Mouse (Mus musculus) yolk sac, embryonic 10.5 days (tissue): Measurements from ENCODE around the gene Cilp.
"Not testable (repeated sequence)": the region's sequence is repeated elsewhere in the genome, so short reads cannot be mapped to it uniquely, and the experiment has no call there.

Experiments
- DNase-seq: peaks from one replicate; pipeline ENCODE4 v3.0.0-alpha.2; 2017; ENCODE audit warnings: low spot score

Cilp gene

DNA sequence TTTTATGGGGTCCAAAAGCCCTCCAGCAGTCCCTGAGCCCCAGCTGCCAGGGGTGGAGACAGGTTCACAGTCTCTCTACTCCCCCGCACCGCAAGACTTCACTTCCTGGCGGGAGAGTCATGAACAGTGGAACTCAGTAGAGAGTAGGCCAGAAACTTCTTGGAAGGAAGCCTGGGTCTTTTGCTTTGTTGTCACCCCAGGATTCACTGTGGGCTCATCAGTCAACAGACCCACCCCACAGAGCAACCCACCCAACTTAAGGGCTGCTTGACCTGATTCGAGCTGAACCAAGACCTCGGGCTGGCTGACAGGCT, 16.6 kb upstream of the Cilp start:
- no peak for DNase-seq

DNA sequence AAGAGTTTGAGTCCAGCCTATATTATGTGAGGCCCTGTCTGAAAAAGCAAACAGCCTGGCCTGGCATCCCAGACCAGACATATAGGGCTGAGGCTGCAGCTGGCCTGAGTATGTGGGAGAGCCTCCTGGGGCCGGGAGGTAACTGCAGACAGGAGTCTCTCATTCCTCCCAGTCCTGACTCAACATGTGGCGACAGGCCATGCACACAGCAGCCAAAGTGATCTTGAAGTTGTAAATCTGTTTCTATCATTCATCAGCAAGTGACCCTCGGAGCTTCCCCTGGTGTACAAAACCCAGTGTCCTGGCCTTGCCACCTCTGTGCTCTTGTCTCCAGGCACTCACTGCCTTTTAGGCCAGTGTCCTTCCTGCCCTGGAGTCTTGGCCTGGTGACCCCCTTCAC, 13.0 kb upstream of the Cilp start:
- no peak for DNase-seq

DNA sequence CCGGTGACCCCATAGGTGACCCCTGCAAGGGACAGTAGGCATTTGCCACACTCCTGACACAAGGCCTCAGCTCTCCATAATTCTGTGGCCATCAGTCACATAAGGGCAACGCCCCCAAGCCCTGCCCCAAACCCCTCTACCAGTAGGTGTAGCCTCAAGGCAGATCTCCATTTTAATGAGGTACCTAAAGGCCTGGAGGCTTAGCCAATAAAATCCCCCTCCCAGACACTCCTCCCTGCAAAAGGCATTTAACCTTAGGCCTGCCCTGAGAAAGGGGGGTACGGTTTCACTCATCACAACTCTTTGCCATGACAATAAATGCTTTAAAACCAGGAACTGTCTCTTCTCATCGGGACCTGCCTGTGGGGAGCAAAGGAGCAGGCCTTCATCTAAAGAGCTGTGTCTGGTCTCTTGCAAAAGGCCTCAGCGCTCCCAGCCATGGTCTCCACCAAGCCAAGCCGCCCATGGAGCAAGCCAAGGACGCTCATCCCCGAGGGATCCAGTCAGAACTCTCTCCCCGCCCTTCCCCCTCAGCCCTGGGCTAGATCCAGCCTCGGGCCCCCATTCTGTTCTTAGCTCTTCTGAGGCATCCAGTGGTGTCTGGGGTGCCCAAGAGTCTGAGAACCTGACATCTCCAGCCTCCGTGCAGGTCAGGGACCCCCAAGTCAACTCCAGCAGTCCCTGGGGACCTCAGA, 8.9 kb upstream of the Cilp start:
- DNase-seq = no peak

DNA sequence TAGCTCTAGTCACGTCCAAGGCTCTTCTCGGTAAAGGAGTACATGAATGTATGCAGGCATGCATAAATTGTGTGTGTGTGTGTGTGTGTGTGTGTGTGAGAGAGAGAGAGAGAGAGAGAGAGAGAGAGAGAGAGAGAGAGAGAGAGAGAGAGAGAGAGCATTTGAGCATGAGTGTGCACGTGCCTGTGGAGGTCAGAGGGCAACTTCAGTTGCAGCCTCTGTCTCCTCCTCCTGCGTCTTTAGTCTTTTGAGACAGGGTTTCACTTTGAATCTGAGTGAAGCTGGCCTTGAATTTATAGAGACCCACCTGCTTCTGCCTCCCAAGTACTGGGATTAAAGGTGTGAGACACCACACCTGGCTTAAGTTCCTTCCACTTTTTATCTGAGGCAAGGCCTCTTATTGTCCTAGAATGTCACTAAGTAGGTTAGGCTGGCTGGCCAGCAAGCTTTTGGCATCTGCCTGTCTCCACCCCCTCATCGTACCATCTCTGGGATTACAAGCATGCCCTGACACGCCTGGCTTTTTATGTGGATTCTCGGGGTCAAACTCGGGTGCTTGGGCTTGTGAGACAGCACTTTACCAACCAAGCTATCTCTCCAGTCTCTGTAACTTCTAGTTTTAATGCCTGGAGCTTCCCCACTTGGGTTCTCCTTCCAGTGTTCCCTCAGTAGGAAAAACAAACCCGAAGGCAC, 7.6 kb upstream of the Cilp start:
- DNase-seq = peak; percentile 36

DNA sequence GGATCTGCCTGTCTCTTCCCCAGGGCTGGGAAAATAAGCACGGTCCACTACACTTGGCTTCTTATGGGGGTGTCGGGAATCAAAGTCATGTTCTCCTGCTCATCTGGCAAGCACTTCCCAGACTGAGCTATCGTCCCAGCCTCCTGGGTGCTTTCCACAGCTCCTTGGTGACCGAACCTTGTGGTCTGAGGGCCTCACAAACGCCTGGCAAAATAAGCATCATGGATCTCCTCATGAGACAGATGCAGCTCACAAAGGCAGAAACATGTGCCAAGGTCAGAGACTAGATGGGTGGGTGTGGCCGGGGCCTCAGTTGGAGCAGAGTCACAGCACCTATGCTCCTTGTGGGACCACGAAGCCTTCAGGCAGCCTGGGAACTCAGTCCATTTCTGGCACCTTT, 5.6 kb upstream of the Cilp start:
- DNase-seq = no peak

DNA sequence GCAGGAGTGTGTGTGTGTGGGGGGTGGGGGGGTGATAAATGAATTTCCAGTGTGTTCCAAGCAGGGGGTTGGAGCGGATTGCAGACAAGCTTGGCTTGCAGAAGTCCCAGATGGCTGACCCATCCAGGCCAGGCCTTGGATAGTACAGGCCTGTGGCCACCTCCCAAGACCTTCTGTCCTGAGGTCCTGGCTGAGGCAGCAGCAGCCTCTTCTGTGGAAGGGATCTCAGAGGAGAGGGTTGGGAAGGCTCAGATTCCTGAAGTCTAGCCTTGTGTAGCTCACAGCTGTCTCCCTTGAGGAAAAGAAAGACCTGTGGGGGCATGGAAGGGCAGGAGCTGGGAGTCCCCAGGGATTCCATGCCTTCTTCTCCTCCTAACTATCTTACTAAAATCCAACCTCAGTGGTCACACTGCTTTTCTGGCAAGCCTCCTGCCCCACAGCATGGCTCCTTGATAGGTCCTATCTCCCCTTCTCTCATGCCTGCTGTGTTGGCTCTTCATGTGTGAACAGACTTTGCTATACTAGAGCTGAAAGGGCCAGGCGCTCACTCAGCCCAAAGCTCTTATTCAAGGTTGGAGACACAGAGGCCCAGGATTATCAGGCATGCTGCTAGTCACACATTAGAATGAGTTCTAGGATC, 3.3 kb upstream of the Cilp start:
- no peak for DNase-seq

DNA sequence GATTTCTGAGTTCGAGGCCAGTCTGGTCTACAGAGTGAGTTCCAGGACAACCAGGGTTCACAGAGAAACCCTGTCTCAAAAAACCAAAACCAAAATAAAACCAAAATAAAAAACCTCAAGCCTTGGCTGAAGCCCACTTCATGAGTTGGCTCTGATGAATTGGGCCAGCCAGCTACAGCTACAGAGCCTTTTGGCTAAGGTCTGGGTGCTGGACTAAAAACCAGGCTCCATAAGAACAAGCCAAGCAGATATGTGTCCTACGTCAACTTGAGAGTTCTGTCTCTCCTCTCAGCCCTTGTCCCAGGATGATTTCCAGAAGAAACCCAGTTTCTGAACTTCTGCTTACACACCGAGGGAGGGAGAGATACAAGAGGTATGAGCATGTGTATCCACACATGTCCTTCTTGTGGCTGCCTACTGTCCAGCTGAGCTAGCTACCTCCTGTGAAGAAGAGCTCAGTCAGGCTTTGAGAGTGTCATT, 2.3 kb upstream of the Cilp start:
- DNase-seq = no peak

DNA sequence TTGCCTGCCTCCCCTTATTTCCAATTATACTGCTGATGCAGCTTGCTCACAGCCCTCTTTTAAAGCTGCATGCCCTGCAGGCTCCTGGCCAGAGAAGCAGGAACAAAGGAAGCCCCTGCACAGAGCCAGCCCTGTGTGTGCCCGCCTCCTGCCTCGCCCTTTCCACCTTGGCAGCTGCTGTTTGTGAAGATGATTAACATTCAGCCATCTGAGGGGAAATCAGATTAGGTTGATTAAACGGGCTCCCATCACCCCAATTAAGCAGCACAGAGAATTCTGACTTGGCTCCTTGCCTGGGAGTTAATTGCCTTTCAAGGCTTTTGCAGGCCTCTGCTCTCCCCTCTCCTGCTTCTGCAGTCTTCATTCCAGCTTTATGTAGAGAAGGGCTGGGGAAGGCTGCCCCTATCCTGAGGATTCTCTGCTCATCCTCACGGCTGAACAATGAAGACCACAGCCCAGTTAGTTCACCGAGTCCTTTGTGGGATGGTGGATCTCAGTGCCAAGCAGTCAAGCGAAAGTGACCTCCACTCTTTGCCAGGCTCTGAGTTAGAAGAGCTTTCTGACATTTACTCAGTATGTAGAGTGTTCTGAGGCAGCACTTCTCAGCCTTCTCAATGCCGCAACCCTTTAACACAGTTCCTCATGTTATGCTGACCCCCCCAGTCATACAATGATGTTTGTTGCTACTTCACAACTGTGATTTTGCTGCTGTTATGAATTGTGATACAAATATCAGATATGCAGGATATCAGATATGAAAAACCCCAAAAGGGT, 2.9 kb downstream of the Cilp start:
- DNase-seq = no peak

DNA sequence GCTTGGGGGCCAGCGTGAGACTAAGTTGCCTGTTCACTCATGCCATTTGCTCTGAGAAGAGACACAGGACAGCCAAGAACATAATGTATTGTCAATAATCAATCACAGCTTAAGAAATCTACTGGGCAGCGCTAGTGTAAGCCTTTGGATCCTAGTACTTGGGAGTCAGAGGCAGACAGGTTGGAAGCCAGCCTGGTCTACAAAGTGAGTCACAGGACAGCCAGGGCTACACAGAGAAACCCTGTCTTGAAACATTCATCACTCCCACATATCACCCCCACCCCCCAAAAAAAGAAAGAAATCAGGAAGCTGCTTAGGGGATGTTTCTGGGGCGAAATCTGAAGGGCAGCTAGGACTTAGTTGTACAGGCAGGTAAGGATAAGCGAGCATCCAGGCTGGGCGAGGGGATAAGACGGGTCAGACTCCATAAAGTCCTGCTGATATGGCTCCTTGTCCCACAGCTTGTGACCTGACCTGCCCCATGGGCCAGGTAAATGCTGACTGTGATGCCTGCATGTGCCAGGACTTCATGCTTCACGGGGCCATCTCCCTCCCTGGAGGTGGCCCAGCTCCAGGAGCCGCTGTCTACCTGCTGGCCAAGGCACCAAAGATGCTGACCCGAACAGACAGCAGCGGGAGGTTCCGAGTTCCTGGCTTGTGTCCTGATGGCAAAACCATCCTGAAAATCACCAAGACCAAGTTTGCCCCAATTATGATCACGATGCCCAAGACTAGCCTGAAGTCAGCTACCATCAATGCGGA, 8.2 kb downstream of the Cilp start:
- DNase-seq = no peak

DNA sequence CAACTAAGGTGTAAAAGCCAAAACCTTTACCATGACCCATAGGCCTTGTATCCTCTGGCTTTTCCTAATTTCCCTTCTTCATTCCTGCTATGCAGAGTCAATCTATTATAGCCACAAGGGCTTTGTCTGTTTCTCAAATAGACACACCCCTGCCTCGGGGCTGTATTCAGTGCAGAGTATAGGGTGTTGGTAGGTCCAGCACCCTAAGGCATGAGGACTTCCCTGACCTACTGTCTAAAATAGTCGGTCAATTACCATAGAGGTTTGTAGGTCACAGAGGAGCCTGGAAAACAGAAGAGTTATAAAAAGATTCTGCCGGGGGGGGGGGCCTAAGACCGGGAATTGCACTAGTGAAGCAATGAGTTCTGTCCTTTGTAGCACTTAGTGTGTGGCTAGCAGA, 8.9 kb downstream of the Cilp start:
- no peak for DNase-seq

DNA sequence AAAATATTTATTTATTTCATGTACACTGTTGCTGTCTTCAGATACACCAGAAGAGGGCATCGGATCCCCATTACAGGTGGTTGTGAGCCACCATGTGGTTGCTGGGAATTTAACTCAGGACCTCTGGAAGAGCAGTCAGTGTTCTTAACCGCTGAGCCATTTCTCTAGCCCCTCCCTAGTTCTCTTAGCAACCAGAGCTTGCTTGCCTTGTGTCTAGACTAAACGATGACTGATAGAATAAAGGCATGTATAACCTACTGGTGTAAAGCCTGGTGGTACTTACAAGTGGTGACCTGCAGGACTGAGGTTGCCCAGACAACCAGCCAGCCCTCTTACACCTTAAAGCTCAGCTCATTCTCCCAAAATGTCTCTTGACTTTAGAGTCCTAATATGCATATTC, 9.9 kb downstream of the Cilp start:
- DNase-seq = not testable (repeated sequence)

DNA sequence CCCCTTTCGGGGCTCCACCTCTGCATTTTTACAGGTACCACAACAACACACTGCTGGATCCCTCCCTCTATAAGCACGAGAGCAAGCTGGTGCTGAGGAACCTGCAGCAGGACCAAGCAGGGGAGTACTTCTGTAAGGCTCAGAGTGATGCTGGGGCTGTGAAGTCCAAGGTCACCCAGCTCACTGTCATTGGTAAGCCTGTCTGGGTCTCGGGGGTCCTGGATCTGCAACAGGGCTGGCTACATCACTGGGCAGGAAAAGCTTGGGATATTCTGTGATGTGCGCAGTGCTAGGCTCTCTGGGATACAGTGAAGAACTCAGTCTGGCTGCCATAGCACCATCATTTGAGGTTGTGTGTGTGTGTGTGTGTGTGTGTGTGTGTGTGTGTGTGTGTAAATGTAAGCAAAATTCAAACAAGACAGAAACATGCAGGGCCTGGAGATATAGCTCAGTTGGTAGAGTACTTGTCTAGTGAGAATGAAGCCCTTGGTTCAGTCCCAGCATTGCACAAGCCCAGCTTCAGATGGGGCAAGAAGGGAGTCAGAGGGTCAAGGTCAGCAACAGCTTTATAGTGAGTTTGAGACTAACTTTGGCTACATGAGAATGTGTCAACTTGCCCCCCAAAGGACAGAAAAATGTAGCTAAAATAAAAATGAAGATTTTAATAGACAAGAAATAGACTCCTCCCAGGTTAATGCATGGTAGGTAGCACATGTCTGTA, 11.0 kb downstream of the Cilp start:
- DNase-seq = no peak

DNA sequence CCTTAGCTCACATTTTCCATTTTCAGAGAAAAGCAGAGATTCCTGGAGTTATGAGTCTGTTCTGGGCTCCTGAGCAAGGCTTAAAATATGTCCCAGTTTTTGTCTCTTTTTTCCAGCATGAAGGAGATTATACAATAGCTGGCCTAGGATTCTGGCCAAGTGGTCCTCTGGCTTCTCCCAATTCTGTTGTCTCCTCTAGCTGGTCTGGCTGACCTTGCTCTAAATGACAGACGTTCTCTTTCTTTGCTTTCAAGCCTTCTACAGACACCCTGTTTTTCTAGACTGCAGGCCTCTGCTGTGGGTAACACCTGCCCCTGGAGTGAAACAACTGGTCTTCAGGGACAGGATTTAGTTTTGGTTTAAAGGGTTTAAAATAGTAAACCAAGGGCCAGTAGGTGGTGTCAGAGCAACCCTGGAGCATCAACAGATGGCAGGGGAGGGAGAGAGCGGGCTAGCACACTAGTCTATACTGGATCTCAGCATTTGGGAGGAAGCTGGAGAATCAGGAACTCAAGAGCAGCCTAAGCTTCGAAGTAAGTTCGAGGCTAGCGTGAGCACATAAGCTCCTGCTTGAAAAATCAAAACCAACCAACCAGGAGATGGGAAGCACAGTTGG, 16.7 kb downstream of the Cilp start:
- DNase-seq = no peak

DNA sequence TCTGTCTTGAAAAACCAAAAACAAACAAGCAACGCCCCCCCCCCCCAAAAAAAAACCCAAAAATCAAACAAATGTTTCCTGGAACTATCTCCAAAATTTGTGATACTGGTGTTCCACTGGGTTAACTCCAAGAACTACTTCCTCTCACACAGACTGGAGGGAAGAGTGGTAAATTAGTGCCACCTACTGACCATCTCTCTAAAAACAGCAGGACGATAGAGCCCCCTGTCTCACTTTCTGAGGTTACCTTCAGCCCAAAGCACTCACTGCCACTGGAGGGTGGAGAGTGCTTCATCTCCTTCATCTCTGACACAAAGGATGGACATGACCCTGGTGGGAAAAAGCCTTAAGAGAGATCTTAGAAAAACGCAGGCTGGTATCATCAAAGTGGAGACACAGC, 18.3 kb downstream of the Cilp start:
- DNase-seq = peak; percentile 28

DNA sequence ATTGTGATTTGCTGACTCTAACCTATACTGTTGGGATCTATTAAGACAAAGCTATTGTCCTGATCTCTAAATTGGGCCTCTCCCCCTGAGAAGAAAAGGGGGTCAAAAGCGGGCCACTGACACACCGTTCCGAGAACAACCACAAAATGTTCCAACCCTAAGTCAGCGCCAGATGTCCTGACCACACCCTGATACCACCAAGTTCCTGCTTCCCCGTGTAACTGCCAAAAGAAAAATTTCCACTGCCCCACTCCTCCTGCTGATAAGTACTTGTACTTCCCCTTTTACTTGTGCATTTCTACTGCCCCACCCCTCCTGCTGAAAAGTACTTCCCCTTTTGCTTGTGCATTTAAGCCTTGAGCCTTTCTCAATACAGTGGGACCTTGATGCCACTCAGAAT, 23.3 kb downstream of the Cilp start:
- DNase-seq = not testable (repeated sequence)

DNA sequence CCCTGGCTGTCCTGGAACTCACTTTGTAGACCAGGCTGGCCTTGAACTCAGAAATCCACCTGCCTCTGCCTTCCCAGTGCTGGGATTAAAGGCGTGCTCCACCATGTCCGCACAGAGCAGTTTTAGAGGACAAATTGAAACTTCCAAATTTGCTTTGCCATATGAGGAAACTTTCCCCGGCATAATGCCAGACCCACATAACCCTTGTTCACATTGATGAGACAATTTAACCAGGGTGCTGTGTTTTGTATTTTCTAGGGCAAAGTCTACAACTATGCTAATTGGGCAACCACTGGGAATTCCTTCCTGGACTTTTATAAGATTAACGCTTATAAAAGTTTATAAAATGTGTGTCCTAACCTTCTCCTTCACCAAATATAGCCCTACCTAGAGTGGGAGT, 25.0 kb downstream of the Cilp start:
- no peak for DNase-seq

DNA sequence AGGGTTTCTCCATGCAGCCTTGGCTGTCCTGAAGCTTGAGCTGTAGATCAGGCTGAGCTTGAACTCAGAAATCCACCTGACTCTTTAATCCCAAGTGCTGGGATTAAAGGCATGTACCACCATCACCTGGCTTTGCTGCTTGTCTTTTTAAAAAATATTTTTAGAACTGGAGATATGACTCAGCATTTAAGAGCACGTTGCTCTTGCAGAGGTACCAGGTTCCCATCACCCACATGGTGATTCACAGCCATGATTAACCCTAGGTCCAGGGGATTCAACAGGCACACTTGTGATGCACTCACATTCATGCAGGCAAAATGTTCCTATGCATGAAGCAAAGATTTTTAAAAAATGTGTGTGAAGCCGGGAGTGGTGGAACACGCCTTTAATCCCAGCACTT, 27.4 kb downstream of the Cilp start:
- DNase-seq = no peak

DNA sequence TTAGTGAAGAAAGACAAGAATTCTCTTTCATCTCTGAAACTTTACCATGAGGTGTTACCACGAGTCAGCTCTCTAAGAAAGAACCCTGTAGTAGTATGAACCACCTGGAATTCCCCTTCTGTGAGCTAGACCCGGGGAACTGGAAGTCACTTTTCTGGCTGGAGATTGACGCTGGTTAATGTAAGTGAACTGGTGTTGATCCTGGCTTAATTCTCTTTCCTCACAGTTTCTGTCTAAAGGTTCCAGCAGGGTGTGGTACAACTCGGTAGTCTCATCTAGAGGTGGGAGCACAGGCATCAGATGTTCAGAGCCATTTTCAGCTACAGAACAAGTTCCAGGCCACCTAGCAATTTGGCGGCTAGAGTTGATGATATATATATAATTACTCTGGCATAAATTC, 28.1 kb downstream of the Cilp start:
- DNase-seq = no peak

DNA sequence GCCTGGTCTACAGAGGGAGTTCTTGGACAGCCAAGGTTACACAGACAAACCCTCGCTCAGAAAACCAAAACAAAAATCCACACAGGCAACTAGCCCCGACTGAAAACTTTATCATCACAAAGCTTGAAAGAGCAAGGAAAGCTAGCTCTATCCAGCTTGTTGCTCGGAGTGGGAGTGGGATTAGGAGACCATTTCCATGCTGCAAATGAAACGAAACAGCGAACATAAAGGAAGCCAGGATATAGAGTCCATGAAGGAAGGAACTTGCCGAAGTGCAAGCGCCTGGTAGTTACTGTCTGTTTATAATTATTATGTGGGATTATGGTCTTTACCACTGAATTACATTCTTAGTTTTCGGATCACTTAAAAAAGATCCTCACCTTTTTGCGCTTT, 28.6 kb downstream of the Cilp start:
- DNase-seq = no peak

DNA sequence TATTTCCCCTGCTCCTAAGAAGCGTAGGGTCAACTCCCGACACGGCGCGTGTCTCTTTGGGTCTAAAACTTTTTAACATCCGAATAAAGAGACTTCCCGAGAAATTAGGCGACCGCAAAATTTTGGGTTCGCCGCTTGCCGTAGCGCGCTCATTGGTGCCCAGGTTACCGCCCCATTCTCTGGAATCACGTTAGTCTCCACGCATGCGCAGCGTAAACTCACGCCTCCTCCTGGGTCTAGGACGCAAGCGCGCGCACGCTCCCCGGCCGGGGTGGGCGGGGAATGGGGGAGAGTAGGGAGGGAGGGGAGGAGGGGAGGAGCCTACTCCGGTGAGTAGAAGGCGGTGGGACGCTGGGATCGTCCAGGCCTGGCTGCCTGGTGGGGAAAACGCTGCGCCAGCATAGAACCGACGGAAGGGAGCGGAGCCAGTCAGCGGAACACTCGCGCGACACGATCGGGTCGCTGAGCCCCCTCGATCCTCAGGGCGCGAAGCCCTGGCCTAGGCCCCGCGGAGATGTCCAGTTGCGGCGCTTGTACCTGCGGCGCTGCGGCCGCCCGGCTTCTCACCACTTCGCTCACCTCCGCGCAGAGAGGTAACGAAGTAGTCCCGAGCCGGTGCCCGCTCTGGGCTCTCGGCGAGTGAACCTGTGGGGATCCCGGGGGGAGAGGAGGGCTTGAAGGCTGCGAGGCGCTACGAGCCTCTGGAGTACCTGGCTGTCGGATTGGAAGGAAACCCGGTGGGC, 29.2 kb downstream of the Cilp start, which contains the start of gene Clpx:
Gene Clpx (plus strand): TSS at position 288 of the 743 bp plus-strand sequence.
- DNase-seq = peak; percentile 99
